Mouse (Mus musculus): ENCODE measurements around the gene Elfn2. TPM values are rescaled to one million over a fixed set of nuclear protein-coding genes. Genes with fewer than 3 reads are reported as not detected.

The Elfn2 gene
- 0.91 and 1.3 TPM in 2 replicates for polyA plus RNA-seq (2015; fragmentation: Nextera tagmentation; extraction: Ambion mirVana)

DNA sequence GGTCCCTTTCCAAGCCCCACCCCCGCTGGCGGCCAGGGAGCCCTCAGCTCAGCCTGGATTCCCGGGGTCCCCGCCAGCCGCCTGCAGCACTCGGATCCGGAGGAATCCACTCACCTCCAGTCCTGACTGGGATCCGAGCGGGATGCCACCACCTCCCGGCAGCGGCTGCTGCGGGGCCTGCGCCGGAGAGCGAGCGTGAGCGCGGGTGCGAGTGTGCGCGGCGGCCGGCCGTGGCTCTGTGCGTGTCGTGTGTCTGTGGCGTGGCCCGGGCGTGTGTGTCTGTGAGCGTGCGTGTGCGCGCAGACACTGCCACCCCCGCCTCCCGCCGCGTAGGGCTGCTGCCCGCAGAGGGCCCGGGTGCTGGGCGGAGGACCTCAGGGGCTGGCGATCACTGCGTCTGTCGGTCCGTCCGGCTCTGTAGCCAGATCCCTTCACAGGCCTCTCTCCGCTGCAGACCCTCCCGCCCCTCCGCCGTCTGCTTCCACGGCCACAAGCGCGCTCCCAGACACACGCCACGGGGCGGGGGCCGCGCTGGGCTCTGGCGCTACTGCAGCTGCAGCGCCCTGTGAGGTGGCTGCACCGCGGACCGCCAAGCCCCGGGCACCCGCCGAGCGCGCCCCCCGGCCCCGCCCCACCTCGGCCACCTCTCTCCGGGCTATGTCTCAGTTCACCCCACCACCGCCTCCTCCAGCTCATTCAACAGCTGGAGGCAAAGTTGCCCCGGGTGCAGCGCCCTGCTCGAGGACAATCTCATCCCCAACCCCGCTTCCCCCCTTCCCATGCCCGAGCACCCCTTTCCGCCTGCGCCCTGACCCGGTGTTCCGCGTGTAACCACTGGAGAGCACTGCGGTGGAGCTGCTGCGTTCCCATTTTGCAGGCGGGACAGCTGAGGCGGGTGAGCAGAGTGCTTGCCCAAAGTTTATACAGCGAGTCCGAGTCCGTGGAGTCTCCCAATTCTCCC, at the start of gene Elfn2:
TSS of gene Elfn2 (minus strand) at position 482 of the 961 bp plus-strand sequence.
- no peak for DNase-seq (ENCODE audit: low spot score)

DNA sequence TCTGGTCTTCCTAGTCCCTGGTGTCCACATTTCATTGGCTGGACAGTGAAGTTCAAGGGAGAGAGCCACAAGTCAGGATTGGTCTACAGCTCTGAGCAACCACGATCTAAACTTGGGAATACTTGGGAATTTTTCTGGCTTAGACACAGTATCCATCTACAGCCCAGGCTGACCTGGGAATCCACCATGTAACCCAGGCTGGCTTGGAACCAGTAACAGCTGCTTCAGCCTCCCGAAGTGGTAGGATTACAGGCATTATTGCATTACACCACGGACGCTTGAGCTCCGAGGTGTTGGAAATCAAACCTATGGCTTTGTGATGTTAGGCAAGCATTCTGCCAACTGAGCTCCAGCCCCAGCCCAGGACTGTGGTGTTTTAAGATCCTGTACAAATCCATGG, 45.1 kb upstream of the Elfn2 start:
- DNase-seq (ENCODE audit: low spot score): no peak

DNA sequence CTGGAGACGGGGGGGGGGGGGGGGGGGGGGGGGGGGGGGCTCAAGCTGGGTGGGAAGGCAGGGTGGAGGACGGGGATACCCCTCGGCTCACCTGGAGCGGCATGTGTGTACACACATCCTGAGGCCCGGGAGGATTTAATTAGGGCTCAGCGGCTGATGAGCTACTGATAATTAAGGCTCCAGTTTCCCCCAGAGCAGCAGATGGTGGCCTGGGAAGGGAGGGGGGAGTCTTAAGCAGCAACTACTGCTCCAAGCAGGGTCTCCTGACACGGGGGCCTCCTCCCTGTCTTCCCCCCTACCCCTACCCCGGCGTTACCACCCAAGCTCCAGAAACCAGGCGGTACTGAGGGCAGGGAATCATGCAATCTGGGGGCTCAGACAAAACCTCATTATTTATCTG, 44.6 kb upstream of the Elfn2 start:
- no peak for DNase-seq (ENCODE audit: low spot score)

DNA sequence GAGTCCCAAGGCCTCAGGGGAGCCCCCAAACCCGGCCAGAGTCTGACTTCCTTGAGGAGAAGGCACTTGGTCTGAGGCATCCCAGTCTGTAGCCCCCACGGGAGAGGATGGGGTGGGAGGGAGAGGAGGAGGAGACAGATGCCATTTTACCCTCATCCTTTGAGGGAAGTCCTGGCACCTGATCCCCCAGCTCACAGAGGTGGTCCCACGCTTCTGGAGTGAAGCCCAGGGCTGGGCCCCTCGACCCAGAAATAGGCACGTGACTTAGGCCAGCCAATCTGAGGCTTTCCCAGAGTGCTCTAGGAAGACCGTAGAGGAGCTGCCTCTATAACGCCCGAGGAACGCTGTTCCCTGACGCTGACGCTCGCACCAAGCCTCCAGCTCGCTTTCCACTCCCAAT, 42.5 kb upstream of the Elfn2 start:
- DNase-seq (ENCODE audit: low spot score): no peak

DNA sequence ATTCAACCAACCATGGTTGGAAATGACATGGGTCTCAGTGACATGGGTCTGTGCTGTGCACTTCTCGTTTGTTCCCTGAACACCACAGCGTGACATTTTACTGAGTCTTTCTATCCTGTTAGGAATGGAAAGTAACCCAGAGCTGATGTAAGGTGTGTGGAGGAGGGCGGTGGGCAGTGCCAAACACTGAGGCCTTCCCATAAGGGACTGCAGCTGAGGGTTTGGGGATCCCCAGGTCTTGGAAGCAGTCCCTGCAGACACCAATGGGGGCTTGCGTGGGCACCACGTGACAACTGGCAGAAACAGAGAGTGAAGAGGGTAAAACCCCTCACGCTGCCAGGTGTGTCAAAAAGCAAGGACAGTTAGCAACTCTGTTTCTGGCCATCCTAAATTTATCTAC, 39.6 kb upstream of the Elfn2 start:
- no peak for DNase-seq (ENCODE audit: low spot score)

DNA sequence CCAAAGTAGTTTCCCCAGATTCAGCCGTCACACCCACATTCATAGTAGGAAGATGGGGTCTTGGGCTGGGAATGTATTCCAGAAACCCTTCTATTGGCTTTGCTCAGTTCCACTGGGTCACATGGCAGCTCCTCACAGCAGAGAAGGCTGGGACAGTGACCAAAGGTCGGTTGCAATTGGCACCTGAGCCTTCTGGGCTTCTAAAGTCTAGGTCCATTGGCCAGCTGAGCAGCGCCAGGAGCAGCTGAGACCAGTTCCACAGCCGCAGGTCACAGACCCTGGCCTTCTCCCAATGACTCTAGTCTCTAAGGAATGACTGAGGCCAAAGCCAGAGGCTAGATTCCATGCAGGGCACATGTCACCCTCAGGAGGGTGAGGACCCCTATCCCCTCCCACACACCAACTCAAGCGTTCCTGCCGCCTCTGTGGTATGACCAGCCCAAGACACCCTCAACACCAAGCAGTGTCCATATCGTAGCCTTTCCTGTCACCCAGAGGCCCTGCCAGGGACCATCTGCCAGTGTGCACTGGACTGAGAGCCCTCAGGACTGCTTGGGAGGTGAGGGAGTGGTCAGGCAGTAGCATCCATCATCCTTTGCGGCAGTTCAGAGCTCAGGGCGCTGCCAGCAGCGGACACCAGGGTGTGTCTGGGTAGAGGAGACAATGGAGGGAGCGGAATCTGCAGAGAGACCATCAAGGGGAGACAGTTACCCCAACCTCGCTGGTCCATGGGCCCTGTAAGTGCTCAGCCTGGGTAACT, 37.6 kb upstream of the Elfn2 start:
- no peak for DNase-seq (ENCODE audit: low spot score)

DNA sequence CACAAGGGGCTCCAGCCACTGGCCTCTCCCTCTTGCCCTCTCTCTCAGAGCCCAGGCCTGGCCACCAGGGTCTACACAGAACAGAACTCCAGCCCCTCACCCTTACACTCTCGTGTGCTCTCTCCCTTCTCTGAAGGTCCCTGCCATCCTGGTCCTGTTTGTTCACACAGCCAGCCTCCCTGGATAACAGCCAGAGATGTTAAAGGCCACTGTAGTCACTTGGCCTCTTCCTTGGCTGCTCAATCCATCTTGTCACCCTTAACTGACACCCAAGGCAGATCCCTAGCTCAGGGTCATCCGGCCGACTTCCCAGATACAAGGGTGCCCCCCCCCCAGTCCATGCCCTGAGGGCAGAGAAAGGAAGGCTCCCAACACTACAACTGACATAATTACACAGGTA, 36.7 kb upstream of the Elfn2 start:
- no peak for DNase-seq (ENCODE audit: low spot score)

DNA sequence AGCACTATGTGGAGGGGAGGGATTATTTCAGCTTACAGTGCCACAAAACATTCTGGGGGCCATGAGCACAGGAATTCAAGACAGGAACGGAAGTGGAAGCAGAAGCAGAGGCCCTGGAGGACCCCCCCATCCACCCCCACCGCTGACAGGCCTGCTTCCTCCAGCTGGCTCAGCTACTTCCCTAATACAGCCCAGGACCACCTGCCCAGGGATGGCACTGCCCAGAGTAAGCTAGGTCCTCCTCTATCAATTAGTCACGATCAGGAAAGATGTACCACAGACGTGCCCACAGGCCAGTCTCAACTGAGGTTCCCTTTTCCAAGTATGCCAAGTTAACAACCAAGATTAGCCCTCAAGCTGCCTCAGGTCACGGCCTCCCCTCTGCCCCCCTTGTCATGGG, 35.6 kb upstream of the Elfn2 start:
- DNase-seq (ENCODE audit: low spot score): no peak

DNA sequence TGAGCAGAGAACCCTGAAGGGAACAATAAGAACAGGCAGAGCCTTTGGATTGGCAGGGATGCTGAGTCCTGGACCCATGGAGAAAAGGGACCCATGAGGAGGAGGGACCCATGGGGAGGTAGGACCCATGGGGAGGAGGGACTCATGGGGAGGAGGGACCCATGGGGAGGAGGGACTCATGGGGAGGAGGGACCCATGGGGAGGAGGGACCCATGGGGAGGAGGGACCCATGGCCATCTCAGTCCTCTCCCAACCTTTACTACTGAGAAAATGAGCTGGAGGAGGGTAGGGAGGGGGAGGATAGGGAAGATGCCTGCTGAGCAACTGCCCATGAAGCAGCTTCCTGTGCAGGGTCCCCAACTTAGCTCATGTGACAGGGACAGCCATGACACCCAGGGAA, 34.4 kb upstream of the Elfn2 start:
- no peak for DNase-seq (ENCODE audit: low spot score)

DNA sequence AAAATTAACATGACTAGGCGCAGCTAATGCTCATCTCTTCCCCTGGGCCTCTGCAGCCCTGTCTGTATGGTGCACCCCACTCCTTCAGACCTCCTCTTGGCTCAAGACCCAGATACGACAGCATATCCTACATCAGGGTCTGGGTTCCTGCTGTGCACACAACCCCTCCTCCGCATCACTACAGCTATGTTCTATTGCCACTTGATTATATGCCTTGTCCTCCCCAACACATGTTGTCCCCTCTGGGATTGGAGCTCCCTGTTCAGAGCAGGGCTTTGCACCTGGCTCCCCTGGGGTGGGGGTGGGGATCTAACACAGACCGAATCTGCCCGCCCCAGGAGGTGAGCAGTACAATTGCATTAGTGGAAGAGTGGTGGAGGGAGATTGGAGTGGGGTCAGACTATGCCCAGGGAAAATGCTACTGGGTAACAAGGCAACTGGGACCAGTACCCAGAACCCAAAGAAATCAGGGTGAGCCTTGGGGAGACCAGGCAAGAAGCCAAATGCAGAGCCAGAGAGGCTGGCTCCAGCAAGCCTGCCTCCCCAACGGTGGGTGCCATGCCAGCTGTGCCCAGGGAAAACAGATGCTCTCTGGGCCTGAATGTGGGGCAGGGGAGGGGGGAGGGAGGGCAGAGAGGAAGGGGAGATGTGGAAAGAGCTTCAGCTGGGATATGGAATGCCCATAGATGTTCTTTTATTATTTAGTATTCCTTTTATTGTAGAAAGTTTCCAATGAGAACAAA, 32.2 kb upstream of the Elfn2 start:
- DNase-seq (ENCODE audit: low spot score): no peak

DNA sequence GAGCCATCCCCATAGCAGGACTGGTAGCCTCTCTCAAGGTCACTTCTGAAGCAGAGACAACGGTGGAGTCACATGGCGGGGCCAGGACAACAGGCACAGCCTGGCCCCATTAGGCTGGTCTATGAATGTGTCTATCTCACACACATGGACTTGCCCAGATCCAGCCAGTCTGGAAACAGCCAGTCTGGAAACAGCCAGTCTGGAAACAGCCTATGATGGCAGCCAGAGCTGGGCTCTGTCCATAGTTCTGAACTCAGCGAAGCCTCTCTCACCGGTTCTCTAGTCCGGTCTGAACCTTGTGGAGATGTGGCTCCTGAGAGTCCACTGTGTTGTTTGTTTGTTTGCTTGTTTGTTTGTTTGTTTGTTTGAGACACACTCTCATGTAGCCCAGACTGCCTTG, 31.3 kb upstream of the Elfn2 start:
- no peak for DNase-seq (ENCODE audit: low spot score)

DNA sequence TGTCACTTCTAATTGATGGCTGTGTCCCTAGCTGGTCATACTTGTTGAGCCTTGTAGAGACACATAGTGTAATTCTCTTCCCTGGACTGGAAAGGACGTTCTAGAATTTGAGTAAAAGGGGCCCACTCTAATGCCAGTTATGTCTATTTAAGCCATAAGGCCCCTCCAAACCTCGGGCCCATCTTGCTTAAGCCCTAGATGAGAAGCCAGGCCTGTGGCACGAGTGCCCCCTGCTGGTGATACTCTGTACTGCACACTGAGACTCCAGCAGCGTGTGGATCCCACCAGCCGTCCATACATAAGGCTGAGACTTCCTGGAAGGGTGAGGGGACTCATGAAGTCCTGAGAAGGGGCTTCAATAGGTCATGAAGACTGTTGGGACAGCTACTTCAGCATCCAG, 25.6 kb upstream of the Elfn2 start:
- DNase-seq (ENCODE audit: low spot score): peak; percentile 87

DNA sequence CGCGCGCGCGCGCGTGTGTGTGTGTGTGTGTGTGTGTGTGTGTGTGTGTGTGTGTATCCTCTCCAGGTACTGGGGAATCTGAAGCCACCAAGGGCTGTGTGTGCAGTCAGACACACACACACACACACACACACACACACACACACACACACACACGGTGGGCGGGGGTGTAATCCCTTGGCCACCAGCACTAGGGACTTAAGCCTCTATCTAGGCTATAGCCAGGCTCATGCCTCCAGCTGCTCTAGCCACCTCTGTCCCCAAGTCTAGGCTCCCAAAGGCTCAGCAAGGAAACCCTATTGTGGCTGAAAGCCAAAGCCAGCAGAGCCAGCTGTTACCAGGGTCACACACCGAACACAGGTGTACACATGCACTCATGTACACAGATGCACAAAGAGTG, 24.3 kb upstream of the Elfn2 start:
- DNase-seq (ENCODE audit: low spot score): no peak

DNA sequence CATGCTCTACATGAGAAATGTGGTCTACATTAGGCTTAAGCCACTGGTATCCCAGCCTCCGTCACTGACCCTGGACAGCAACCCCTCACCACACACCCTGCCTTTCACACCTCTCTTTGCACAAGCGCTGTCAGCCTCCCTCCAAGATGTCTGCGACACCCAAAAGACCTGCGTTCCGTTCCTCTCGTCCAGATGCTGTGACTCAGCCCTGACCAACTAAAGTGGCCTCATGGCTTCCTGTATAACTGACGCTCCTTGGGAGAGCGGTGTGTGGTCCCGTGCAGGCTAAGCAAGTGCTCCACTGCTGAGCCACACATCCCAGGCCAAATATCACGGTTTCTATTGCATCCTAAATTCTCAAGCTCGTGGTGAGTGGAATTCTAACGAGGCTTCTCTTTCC, 22.1 kb upstream of the Elfn2 start:
- no peak for DNase-seq (ENCODE audit: low spot score)

DNA sequence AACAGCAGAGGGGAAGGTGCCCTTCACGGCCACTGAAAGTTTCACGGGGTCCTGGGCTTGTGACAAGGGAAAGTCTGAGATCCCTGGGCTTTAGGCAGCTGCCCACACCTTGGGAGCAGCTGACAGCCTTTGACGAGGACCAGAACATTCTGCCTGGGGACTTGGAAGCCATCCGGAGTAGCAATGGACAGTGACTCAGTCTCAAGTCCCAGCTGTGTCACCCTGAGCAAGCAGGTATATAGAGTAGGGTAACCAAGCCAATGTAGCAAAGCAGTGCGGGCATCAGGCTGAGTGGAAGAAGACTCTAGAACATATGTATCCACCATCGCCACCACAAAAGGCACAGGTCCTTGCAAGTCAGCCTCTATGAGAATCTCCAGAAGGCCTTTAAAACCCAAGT, 18.6 kb upstream of the Elfn2 start:
- DNase-seq (ENCODE audit: low spot score): no peak

DNA sequence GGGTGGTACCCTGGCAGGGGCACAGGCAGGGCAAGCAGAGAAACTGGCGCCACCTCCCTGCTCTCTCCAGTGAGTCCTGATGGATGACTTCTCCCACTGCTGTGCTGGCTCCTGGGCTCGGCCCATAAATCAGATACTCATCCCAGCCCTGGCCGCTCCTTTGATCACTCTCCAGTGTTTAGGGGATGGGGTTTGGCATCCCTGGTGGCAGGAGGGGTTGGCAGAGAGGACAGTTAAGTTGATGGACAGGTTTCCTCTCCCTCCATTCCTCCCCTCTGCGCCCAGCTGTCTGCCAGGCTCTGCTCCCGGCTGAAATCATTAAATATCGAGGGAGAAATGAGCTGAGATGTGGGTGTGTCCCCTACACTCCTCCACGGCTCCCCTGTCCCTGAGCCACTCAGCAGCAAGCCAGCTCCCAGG, 18.1 kb upstream of the Elfn2 start:
- DNase-seq (ENCODE audit: low spot score): no peak

DNA sequence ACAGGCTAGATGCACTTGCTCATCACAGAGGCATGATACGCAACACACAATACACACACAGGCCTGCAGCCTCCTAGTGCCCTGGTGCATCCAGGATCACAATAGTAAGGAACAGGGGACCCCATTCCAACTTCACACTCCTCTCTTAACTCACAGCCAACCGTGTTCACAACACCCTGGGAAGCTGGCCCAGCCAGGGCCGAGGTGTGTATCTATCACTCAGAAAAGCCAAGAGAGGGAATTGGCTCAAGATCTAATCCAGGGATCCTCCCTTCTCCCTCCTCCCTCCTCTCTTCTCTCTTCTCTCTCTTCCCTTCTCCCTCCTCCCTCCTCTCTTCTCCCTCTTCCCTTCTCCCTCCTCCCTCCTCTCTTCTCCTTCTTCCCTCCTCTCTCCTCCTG, 17.6 kb upstream of the Elfn2 start:
- no peak for DNase-seq (ENCODE audit: low spot score)

DNA sequence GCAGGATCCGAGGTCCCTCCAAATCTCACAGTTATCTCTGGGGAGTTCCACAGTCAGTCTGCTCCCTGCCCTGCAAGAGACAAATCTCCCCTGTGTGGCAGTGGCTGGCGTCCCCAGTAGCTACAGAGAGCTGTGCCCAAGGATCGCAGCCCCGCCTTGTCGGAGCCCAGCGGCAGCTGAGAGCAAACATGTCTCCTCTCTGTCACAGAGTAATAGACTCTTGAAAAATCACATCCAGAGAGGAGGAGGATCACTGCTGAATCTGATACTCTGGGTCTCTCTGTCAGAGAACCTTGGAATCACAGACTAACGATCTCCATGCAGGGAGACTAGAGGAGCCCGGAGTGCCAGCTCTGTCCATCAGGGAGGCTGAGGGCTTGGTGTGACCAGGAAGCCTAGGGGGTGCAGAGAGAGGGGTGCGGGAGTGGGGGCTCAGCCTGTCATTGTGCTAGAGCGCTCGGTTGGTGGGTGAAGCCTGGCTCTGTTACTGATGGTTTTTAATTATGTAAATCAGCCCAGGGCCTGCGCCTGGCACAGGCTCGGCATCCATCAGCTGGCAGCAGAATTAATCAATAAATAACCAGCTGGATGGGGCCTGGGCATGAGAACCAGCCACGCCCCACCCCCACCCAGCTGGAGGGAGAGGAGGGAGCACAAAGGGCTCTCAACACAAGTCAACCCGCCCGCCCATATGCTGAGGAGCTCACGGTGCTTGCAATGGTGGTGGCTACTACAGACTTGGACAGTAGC, 17.0 kb upstream of the Elfn2 start:
- DNase-seq (ENCODE audit: low spot score): no peak

DNA sequence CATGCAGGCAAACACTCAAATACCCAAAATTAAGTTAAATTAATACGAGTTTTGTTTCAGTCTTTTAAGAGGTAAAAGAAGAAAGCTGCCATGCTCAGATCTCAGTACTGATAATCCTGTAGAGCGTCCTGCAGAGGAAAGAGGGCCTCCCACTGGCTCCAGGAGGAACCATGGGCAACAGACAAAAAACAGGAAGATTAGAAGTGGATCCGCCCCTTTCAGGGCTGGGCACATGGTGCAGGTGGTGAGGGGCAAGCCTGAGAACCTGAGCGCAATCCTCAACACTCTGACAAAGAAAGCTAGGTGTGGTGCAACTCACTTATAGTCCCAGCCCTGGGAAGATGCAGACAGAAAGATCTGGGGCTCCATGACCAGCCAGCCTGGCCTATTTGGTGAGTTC, 13.3 kb upstream of the Elfn2 start:
- no peak for DNase-seq (ENCODE audit: low spot score)

DNA sequence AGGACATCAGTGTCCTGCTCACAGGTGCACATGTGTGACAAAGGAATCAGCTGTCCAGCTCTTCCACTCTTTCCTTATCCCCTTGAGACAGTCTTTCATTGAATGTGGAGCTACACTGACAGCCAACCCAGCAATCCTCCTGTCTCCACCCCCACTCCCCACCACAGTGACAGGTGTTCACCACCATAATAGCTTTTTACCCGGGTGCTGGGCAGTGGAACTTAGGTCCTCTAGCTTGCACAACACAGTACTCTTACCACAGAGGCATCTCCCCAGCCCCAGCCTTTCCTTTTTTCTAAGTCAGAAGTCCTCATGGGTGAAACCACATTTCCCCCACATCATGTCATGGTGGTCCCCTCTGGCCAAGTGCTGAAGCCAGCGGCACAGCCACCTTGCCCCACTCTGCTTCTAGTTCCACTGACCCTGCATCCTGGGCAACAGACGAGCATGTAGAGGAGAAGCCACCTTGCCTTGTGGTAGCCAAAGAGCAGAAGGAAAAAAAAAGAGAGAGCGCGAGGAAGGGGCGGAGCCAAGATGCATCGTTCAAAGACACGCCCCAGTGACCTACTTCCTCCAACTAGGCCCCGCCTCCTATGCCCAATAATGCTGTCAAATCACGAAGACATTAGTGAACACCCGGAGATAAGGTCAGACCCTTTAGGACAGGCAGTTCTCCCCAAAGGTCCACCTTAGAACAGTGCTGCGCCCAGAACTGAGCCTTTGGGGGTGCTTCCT, 11.9 kb upstream of the Elfn2 start:
- peak; percentile 74 for DNase-seq (ENCODE audit: low spot score)

Data from thymus, postnatal 0 days (tissue).